In genomic region chrX:151803777-151804101, GRCm38 (mm10) we compare ENCODE assay signal across 8 mouse cellular contexts. TPM values are rescaled to one million over a fixed set of nuclear protein-coding genes. Genes with fewer than 3 reads are reported as not detected.
DNase-seq lines count a peak whose midpoint lies in the region; ATAC-seq lines count a peak whose summit lies in the region.

No protein-coding gene starts in this region.

- DNase-seq in urinary bladder, adult 18-20 months (ENCODE audit: low spot score in 2 of 2) = peak; percentile 23 to 32
- DNase-seq in urinary bladder, postnatal 10 days (ENCODE audit: low spot score) = no peak
- peak; percentile 73 for DNase-seq in embryonic facial prominence, embryonic 10.5 days (ENCODE audit: low spot score)
- peak; percentile 97 for DNase-seq in heart, adult 11 months
- DNase-seq in liver, embryonic 11.5 days (ENCODE audit: low spot score) = peak; percentile 48
- peak; percentile 60 for DNase-seq in testis, postnatal 10 days (ENCODE audit: low spot score)

- peak; percentile 38 for ATAC-seq in intestine, embryonic 16.5 days
- ATAC-seq in liver, embryonic 11.5 days (replicated peaks; ENCODE audit: low FRiP score) = peak; percentile 48
- peak; percentile 58 for ATAC-seq in midbrain, embryonic 15.5 days (replicated peaks)

- H3K4me3 ChIP-seq in embryonic facial prominence, embryonic 10.5 days = peak overlapping the region; percentile 67
- H3K4me3 ChIP-seq in intestine, embryonic 16.5 days (ENCODE audit: low read length) = peak overlapping the region; percentile 55
- peak overlapping the region; percentile 63 for H3K4me3 ChIP-seq in liver, embryonic 11.5 days (ENCODE audit: low read depth, low read length)
- peak overlapping the region; percentile 49 for H3K4me3 ChIP-seq in midbrain, embryonic 15.5 days

- peaks cover 21% of the 10 kb centered on the region for H3K36me3 ChIP-seq in embryonic facial prominence, embryonic 10.5 days (replicated peaks)
- no peaks in the 10 kb centered on the region for H3K36me3 ChIP-seq in intestine, embryonic 16.5 days (ENCODE audit: control insufficient read depth, insufficient read depth, low read length)
- H3K36me3 ChIP-seq in liver, embryonic 11.5 days (ENCODE audit: control insufficient read depth, insufficient read depth, low read length) = no peaks in the 10 kb centered on the region
- no peaks in the 10 kb centered on the region for H3K36me3 ChIP-seq in midbrain, embryonic 15.5 days (replicated peaks)

- peaks cover 43% of the 10 kb centered on the region for H3K27me3 ChIP-seq in embryonic facial prominence, embryonic 10.5 days (replicated peaks; ENCODE audit: low read depth, poor library complexity, severe bottlenecking)
- H3K27me3 ChIP-seq in intestine, embryonic 16.5 days (replicated peaks; ENCODE audit: control insufficient read depth, insufficient read depth, low read length) = peaks cover 4% of the 10 kb centered on the region; the same call in 1 of the 2 replicates
- H3K27me3 ChIP-seq in liver, embryonic 11.5 days (replicated peaks; ENCODE audit: control insufficient read depth, insufficient read depth, low read length) = no peaks in the 10 kb centered on the region; the same call in 1 of the 2 replicates
- H3K27me3 ChIP-seq in midbrain, embryonic 15.5 days (replicated peaks) = no peaks in the 10 kb centered on the region

- H3K4me2 ChIP-seq in intestine, embryonic 16.5 days (ENCODE audit: low read depth, low read length) = peak overlapping the region; percentile 52
- H3K4me2 ChIP-seq in liver, embryonic 11.5 days = peak overlapping the region; percentile 77
- peak overlapping the region; percentile 64 for H3K4me2 ChIP-seq in midbrain, embryonic 15.5 days

- H3K4me1 ChIP-seq in embryonic facial prominence, embryonic 10.5 days = no peaks in the 10 kb centered on the region
- H3K4me1 ChIP-seq in intestine, embryonic 16.5 days (ENCODE audit: control insufficient read depth, insufficient read depth, low read length) = no peaks in the 10 kb centered on the region
- no peaks in the 10 kb centered on the region for H3K4me1 ChIP-seq in liver, embryonic 11.5 days (replicated peaks; ENCODE audit: control insufficient read depth, insufficient read depth, low read length)
- 0 out of 2 replicates have a peak, but pooled peaks cover 6% of the 10 kb centered on the region for H3K4me1 ChIP-seq in midbrain, embryonic 15.5 days

- H3K27ac ChIP-seq in embryonic facial prominence, embryonic 10.5 days (replicated peaks) = peak overlapping the region; percentile 94
- peak overlapping the region; percentile 87 for H3K27ac ChIP-seq in intestine, embryonic 16.5 days (ENCODE audit: low read length)
- H3K27ac ChIP-seq in liver, embryonic 11.5 days (ENCODE audit: low read depth, low read length) = peak overlapping the region; percentile 94
- peak overlapping the region; percentile 85 for H3K27ac ChIP-seq in midbrain, embryonic 15.5 days

- 18% methylated on average over 20 of the region's 20 CpGs for WGBS in embryonic facial prominence, embryonic 10.5 days
- WGBS in intestine, embryonic 16.5 days = 13% methylated on average over 20 of the region's 20 CpGs
- WGBS in liver, embryonic 11.5 days = 16% methylated on average over 20 of the region's 20 CpGs
- 19% methylated on average over 20 of the region's 20 CpGs for WGBS in midbrain, embryonic 15.5 days

- H3K9ac ChIP-seq in intestine, embryonic 16.5 days (ENCODE audit: low read depth, low read length) = peak overlapping the region; percentile 73
- H3K9ac ChIP-seq in liver, embryonic 11.5 days (ENCODE audit: low read depth, low read length) = peak overlapping the region; percentile 77
- peak overlapping the region; percentile 37 for H3K9ac ChIP-seq in midbrain, embryonic 15.5 days

- H3K9me3 ChIP-seq in embryonic facial prominence, embryonic 10.5 days = peaks cover 9% of the 10 kb centered on the region; the same call in 1 of the 2 replicates
- H3K9me3 ChIP-seq in intestine, embryonic 16.5 days (ENCODE audit: control insufficient read depth, low read length) = no peaks in the 10 kb centered on the region
- no peaks in the 10 kb centered on the region for H3K9me3 ChIP-seq in liver, embryonic 11.5 days (ENCODE audit: control insufficient read depth, low read length)
- H3K9me3 ChIP-seq in midbrain, embryonic 15.5 days = no peaks in the 10 kb centered on the region

RNA-seq across cellular contexts. Expression of gene Huwe1, which starts 3.1 kb away (rescaled TPM):
- polyA plus RNA-seq in embryonic facial prominence, embryonic 10.5 days (2016; fragmentation: Nextera tagmentation; extraction: Ambion mirVana) = 55.8 and 60.4 TPM in 2 replicates
- polyA plus RNA-seq in intestine, embryonic 16.5 days (2015; fragmentation: Nextera tagmentation; extraction: Ambion mirVana) = 24.5 and 30.1 TPM in 2 replicates
- 35.4 and 41.2 TPM in 2 replicates for polyA plus RNA-seq in liver, embryonic 11.5 days (2014; fragmentation: Nextera tagmentation; extraction: Ambion mirVana)
- 56.1 and 68.7 TPM in 2 replicates for polyA plus RNA-seq in midbrain, embryonic 15.5 days (2015; fragmentation: Nextera tagmentation; extraction: Ambion mirVana)
